Mouse (Mus musculus): ENCODE measurements around the gene Gm20795.
"Not testable (repeated sequence)": the region's sequence is repeated elsewhere in the genome, so short reads cannot be mapped to it uniquely, and the experiment has no call there.

The Gm20795 gene

GRCm38 (mm10) chrY:40804614-40805013 lies at the start of gene Gm20795:
Gm20795 (plus strand) TSS chrY:40804914.
- not testable (repeated sequence) for DNase-seq (ENCODE audit: low read depth, low spot score)

GRCm38 (mm10) chrY:40775665-40776064 lies 29.0 kb upstream of the Gm20795 start, which contains the start of gene Gm21797:
Gm21797 (minus strand) TSS chrY:40775765.
- DNase-seq (ENCODE audit: low read depth, low spot score) = not testable (repeated sequence)
